Mouse (Mus musculus) right cerebral cortex, adult 18-20 months (tissue): Measurements from ENCODE around the gene Stx1b.

Source experiments
- DNase-seq: peaks from one replicate; pipeline ENCODE4 v3.0.0; 2022; ENCODE audit warnings: mixed read lengths

Gene Stx1b

GRCm38 (mm10) chr7:127815954-127816821 is 8.2 kb downstream of the Stx1b start:
- DNase-seq, result peak; percentile 92

- no peak for DNase-seq
These were observed 9.2 kb downstream of the Stx1b start for GRCm38 (mm10) chr7:127815116-127815665.

DNA sequence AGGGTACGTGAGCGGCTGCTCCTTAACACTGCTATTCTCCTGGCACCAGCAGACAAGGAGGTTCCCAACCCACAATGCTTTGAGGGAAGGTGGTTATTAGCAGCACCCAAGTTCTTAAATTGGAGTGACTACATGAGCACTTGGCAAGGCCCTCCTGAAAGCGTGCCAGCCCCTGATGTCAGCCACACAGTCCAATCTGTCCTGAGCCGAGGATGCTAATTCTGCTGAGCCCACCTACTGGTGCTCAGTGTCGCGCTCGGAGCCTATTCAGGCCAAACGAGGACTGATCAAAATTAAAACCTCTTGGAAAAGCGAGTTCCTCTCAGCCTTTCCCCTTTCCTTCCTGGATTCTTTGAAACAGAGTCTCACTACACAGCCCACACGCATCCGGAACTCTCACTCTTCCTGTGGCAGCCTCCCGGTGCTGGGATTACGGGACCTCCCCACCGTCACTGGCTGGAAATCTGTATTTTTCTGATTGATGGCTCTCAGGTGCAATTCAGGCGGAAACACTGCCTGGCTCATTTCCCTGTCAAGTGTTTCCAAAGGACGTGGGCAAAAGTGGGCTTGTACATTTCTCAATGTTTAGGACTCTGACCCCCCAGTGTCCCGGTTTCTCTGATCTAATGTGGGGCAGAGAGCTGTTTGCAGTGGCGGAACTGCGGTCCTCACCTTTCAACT is 10.0 kb downstream of the Stx1b start:
- DNase-seq, result peak; percentile 83

DNA sequence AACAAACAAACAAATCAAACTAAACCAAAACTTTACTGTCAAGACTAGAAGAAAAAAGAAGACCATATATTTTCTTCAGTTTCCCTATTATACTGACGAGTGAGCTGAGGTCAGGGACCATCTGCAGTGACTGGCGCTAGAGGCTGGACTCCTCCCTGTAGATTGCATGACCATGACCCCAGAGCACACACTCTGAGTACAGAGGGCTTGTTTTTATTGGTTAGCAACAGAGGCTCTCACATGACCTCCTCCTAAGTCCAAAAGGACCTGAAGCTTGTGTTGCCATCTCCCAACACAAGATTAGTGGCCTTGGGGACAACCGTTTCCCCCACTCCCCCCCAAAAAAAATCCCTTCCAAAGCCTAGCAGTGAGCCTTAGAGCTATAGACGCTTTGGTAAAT is 10.5 kb downstream of the Stx1b start:
- no peak for DNase-seq

DNA sequence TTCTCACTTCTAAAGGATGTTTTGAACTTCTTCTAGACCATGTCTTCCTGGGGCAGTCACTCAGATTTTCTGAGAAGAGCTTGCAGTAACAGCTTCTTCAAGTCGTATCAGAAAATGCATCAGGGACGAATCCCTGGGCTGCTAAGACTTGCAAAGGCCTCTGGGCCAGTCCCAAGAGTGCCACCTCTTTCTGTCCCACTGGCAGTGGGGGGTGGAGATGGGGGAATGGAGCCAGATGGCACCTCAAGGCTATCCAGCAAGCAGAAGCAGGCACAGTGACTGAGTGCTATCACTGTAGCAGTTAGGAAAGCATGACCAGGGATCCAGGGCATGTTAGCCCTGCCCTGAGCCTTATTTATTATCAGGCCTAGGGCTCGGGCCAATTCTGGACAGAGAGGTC is 12.1 kb downstream of the Stx1b start:
- DNase-seq, result no peak

DNA sequence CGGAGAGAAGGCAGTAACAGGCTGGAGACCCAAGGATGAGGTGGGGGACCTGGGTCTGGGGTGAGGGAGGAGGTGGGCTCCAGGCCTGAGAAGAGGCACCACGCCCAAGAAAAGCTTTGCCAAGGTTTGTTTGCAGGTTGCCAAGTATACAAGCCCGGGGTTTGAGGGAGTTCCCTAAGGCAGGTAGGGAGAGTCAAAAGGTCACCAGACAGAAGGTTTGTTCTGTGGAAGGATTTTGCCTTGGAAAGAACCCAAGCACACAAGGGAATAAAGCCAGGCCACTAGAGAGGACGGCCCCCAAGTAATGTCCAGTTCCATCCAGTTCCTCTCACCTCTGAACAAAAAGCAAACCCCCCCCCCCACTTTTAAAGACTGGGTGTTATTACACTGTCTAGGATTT is 13.1 kb downstream of the Stx1b start:
- DNase-seq, result no peak

DNA sequence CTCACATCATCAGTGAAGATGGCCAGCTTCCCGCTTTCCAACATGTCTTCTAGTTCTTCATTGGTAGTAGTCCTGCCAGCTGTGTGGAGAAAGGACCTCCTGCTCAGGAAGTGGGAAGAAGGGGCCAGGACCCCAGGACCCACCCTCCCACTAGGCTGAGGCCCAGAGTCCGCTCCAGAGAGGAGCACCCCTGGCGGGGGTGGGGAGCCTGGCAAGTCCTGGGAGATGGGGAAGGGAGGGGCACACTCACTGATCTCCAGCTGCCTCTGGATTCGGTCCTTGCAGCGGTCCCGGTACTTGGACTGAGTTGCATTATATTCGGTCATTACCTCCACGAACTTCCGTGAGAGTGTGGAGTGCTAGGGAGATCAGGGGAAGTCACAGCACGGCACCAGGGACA is 13.7 kb downstream of the Stx1b start:
- no peak for DNase-seq

DNA sequence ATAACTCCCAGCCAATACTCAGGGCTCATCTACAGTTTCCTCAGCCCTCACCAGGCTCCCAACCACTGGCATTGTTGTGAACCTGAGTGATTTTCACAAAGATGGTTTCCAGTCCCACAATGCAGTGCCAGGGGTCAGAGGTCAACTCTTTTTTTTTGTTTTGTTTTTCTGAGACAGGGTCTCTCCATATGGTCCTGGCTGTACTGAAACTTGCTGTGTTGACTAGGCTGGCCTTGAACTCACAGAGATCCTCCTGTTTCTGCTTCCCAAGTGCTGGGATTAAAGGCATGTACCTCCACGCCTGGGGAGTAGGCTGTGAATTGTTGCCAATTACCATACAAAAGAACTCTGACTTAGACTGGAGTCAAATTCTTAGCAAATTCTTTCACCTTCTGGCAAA is 14.5 kb downstream of the Stx1b start:
- no peak for DNase-seq

- no peak for DNase-seq
These were observed 15.5 kb downstream of the Stx1b start for GRCm38 (mm10) chr7:127808821-127809220.

DNA sequence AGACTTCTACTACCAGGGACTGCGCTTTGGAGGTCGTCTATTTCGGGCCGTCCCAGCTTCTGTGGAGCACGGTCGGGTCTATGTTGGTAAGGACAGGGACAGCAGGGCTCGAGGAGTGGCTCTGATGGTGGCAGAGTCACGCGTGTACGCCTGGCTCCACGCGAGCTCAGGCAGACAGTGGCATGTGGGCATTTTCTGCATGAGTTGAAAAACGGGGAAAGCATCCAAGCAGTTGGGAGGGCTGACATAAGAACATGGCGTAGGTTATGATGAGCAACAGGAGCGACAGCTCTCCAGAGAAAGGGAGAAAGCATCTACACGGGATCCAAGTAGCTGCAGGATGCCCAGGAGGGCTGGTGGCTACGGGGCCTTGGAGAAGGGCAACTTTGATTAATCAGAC is 22.0 kb downstream of the Stx1b start:
- no peak for DNase-seq

- DNase-seq, result no peak
These were observed 23.2 kb downstream of the Stx1b start for GRCm38 (mm10) chr7:127801010-127801621.

DNA sequence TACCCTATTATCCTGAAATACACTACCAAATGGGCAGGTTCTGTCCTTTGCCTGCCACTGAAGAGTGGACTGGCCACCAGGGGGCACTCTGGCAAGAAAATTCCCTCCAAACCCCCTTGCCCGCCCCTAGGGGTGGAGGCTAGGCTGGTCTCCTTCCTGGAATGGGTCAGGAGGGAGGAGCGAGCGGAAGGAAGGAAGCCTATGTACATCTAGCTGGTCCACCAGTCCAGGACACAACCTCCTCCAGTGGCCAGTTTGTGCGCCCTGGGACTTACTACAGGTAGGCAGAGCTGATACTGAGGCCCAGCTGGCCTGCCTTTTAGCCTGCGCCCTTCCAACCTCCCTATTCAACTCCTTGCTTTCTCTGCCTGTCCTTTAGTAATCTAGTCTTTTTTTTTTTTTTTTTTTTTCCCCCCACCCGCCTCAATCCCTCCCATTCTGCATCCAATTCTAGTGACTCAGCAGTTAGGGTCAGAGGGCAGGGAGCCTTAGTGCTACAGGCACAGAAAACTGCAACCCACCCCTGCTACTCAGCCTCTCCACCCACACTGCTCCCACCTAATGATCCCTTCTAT is 23.8 kb downstream of the Stx1b start, which contains the start of gene Hsd3b7:
TSS of gene Hsd3b7 (plus strand) at position 170 of the 575 bp plus-strand sequence.
- peak; percentile 87 for DNase-seq

- no peak for DNase-seq
These were observed 24.6 kb downstream of the Stx1b start for GRCm38 (mm10) chr7:127799738-127800137.

GRCm38 (mm10) chr7:127799211-127799610 is 25.1 kb downstream of the Stx1b start:
- DNase-seq, result no peak

- no peak for DNase-seq
These were observed 25.8 kb downstream of the Stx1b start for GRCm38 (mm10) chr7:127798591-127798990.

DNA sequence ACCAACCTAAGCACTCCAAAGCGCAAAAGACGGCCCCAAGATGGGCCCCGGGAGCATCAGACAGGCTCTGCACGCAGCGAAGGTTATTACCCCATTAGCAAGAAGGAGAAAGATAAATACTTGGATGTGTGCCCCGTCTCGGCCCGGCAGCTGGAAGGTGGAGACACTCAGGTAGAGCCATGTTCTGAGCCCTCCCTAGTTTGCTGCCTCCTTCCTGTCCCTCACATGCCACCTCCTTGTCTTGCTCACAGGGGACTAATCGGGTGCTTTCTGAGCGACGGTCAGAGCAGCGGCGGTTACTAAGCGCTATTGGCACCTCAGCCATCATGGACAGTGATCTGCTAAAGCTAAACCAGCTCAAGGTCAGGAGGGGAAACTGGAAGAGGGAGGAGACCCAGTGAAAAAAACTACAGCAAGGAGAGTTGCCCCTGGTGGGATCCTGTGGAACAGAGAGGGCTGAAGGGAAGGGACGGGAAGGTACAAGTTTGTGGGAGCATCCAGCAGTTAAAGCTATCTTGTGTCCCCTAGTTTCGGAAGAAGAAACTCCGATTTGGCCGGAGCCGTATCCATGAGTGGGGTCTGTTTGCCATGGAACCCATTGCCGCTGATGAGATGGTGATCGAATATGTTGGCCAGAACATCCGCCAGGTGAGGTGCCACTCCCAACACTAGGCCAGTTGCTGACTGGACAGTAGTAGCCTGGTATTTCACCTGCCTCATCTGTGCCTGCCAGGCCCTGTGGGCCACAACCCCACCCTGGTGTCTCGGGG is 27.1 kb downstream of the Stx1b start:
- no peak for DNase-seq

- DNase-seq, result no peak
These were observed 39.0 kb downstream of the Stx1b start, which contains the start of gene Gm49388 for GRCm38 (mm10) chr7:127785308-127785707. Gene Gm49388 (plus strand): TSS chr7:127785608.

DNA sequence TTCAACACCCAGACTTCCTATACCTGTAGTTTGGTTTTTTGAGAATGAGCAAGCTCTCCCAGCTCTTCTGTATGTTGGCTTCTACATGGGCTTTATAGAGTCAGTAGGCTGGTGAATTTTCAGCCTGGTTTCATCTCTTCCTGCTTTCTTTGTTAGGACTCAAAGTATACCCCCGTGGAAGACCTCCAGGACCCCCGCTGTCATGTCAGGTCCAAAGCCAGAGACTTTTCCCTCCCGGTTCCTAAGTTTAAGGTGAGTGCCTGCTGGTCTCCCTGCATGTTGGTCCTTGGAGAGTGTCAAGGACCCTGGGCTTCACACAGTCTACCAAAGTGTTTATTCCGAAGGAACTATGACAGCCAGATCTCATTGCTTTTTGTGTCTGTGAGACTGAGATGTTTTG is 46.0 kb downstream of the Stx1b start:
- DNase-seq, result no peak

- DNase-seq, result no peak
These were observed 46.7 kb downstream of the Stx1b start for GRCm38 (mm10) chr7:127777474-127778266.

DNA sequence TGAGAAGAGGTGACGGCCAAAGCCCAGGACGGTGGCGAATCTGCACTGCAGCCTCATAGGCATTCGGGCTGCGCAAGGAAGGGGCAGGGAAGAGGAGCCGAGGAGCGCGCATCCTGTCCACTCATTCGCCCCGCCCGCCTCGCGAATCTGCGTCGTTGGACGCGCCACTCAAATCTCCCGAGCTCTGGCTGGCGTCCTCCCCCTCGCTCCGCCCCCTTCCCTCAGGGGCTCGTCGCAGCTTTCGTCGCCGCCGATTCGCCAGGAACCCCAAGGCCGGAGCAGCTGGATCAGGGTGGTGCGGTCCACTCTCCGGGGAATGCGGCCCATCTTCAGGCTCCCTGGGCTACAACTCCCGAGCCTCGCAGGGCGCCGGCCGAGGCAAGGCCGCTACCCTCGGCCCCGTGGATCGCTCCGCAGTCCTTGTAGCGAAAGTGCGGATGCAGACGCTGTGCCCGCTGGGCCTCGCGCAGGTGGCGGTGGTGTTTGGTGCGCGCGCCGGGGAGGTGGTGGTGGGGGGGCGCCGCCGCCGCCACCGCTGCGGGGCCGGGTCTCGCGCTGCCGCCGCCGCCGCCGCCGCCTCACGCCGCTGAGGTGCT is 47.4 kb downstream of the Stx1b start:
- peak; percentile 98 for DNase-seq

- peak; percentile 90 for DNase-seq
These were observed 47.9 kb downstream of the Stx1b start, which contains the start of gene Setd1a for GRCm38 (mm10) chr7:127776426-127776825. Gene Setd1a (plus strand): TSS chr7:127776670.
